Mouse (Mus musculus) lung, adult 2 months (tissue): ENCODE data around the gene Mrpl58.

Source experiments
- CTCF ChIP-seq: fragments of 200-500 bp; IDR thresholded peaks from 2 replicates; pipeline ENCODE4 v1.5.1; 2011; ENCODE audit warnings: mild to moderate bottlenecking, low read length, control low read depth; ENCODE audit not compliant: insufficient read depth
- POLR2A ChIP-seq: fragments of 200-500 bp; IDR thresholded peaks from 2 replicates; pipeline ENCODE4 v1.6.1; 2011; ENCODE audit warnings: low read depth, mild to moderate bottlenecking, control low read depth, low read length, borderline replicate concordance; ENCODE audit errors: extremely low read depth

- TF ChIP-seq CTCF (no peak), POLR2A (no peak)
Observed at GRCm38 (mm10) chr11:115432814-115433213, 29.3 kb downstream of the Mrpl58 start.
